Mouse (Mus musculus) frontal cortex, postnatal 10 days (tissue): ENCODE data around the gene Fuom.
A peak's percentile ranks its signal among the peaks of the same experiment; 100 is the strongest.
"Not testable (repeated sequence)": the region's sequence is repeated elsewhere in the genome, so short reads cannot be mapped to it uniquely, and the experiment has no call there.

Experiments
- DNase-seq, 2 experiments: peaks; one replicate each; pipeline ENCODE4 v3.0.0; 2022; ENCODE audit warnings: low spot score in 2 of 2, mixed read lengths in 1 of 2

The Fuom gene

GRCm38 (mm10) chr7:140101993-140102860, at the start of gene Fuom:
TSS of gene Fuom (minus strand) at chr7:140102441.
- peak; percentile 77 for DNase-seq

- no peak for DNase-seq
These were observed 42.3 kb upstream of the Fuom start for GRCm38 (mm10) chr7:140144550-140144949.

DNA sequence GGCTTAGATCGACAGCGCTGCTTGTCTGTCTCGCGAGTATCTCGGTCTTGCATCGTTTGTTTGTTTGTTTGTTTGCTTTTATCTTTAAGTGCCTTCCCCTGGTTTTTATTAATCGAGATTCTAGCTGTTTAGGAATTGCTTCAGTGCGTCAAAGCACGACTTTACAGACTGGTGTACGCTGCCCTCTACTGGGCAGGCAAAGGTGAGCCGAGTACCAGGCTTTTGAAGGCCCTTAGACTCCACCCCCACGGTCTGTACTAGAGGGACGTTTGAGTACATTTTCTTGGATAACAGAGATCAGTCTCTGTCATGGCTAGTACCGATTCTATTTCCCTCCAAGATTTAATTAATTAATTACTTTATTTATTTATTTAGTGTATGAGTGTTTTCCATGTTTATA, 39.1 kb upstream of the Fuom start:
- DNase-seq = peak in 1 of 2 experiments; percentile 41

DNA sequence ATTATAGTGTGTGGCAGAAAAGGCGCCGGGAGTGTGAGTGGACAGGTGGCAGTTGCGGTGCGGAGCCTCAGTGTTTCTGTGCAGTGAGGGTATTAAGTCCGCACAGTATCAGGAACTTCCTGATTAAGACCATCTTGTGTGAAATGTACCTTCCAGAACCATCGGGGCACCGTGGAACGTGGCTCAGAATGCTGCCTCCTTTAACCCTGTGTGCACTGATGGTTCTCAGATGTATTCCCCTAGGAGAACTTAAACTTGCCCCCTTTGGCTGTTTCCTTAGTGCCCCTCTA, 35.7 kb upstream of the Fuom start:
- DNase-seq = no peak

DNA sequence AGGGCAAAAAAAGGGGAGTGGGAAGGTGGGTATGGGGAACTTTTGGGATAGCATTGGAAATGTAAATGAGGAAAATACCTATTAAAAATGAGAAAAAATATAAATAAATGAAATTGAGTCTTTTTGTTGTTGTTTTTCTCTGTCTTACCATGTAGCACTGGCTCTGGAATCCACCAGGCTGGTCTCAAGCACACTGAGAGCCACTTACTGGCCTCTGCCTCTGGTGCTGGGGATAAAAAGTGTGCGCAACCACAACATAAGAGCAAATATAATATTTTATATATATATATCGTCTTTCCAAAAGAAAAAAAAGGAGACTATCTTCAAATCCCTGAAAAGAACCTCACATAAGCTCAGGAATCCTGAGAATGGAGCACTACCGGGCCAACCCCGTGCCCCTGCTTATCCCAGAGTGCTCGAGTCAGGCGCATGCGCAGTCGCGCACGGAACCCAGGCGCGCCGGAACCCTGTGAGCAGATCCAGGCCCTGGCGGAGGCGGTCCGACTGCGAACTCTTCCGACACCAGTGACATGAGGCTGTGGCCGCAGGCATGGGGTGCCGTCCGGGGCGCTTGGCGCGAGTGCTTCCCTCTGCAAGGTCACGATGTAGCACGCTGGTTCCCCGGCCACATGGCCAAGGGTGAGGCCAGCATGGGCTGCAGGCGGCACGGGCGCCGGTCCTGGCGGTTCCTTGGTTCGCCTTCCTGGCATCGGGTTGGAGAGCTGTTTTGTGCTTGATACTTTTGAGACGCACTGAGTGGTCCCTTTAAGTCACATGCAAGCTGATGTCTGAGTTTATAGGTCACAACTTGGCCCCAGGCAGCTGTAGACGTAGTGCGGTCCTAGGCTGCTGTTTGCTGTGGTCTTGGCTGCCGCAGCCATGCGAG, 35.1 kb upstream of the Fuom start, which contains the start of gene Mtg1:
Gene Mtg1, plus strand, starts transcription at position 430 of the 886 bp plus-strand sequence.
- peak; percentile 95 to 97 for DNase-seq

- no peak for DNase-seq
These were observed 33.0 kb upstream of the Fuom start for GRCm38 (mm10) chr7:140135106-140135770.

DNA sequence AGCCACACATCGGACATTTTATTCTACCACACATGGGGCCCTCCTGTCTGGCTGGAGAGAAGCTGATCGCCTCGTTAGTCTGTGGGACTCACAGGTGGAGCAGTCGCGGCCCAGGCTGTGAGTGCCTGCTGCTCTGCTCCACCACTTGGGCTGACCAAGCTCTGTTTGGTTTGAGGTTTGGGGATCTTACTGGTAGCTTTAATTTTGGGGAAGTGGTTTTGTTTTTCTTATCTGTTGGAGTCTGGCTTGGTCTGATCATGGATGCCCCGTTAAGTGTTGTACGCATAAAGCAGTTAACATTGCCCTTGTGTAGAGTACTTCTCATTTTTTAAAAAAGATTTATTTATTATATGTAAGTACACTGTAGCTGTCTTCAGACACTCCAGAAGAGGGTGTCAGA, 31.8 kb upstream of the Fuom start:
- not testable (repeated sequence) for DNase-seq

- DNase-seq = not testable (repeated sequence)
These were observed 29.9 kb upstream of the Fuom start for GRCm38 (mm10) chr7:140132184-140132583.

GRCm38 (mm10) chr7:140127911-140128310, 25.7 kb upstream of the Fuom start:
- DNase-seq = no peak

DNA sequence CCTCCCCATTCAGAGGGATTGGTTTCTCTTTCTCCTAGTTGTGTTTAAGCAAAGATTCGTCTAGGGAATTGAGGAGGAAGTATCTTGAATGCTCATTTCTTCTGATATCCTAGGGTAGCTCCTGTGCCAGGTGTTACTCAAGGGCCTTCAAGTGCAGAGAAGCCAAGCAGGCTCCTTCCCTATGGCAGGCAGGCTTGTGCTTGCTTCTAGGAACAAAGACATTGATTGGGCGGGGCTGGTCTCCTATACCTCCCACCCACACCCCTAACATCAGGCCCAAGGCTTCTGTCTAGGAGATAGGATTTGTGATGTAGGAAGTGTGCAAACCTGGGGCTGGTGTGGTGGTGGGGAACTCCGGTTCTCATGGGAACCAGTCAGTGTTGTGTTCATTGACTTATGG, 24.7 kb upstream of the Fuom start:
- no peak for DNase-seq

GRCm38 (mm10) chr7:140126022-140126350, 23.7 kb upstream of the Fuom start:
- no peak for DNase-seq

- DNase-seq = peak; percentile 85 to 86
These were observed 23.2 kb upstream of the Fuom start for GRCm38 (mm10) chr7:140125278-140126021.

DNA sequence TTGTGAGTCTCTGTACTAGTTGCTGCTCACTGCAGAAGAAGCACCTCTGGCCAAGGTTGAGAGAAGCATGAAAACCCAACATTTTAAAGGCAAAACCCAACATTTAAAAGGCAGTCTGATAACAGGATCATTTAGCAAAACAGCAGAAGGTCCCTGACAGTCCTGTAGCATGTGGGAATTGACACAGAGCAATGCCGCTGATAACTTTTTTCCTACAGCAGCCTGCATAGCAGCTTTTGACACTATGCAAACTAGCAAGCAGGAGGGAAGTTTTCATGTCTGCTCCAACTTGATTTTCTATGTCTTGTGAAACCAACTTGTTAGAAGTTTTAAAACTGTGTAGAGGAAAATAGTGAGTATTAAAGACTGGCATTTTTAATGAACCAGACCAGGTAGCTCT, 22.1 kb upstream of the Fuom start:
- DNase-seq = no peak

GRCm38 (mm10) chr7:140122765-140123164, 20.5 kb upstream of the Fuom start:
- DNase-seq = no peak

- DNase-seq = no peak
These were observed 19.2 kb upstream of the Fuom start for GRCm38 (mm10) chr7:140121338-140121910.

- no peak for DNase-seq
These were observed 18.2 kb upstream of the Fuom start for GRCm38 (mm10) chr7:140120484-140120883.

DNA sequence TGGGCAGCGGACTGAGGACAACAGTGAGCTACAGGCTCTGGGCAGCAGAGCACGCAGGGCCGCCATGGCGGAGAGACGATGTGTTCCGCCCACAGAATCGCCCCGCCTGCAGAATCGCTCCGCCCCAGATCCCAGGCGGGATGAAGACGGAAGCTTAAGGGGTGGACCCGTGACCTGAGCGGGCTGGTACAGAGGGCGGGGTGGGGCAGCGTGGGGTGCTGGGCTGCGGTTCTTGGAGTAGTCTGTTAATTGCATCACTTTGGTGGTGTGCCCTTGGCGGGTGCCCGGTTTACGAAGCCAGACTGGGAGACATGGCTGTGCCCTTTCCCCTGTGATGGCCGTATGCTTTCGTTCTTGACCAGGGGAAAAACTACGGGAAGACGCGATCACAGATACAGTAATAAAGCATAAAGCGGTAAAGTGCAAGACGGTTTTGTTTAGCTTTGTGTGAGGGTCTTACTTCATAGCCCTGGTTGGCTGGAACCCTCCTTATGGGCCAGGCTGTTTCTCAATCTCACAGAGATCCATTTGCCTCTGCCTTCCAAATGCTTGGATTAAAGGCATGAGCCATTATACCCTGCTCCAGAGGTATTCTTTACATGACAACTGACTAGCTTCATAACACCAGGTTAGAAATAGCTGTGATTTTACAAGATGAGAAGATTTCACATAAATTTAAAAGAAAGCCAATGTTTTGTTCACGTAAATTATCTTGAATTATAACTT, 14.3 kb upstream of the Fuom start, which contains the start of gene Echs1:
Gene Echs1, minus strand, starts transcription at position 148 of the 726 bp plus-strand sequence.
- peak; percentile 77 to 83 for DNase-seq

- DNase-seq = peak in 1 of 2 experiments; percentile 18
These were observed 13.5 kb upstream of the Fuom start, which contains the start of gene Paox for GRCm38 (mm10) chr7:140115583-140116328. TSS of gene Paox (plus strand) at chr7:140115799.

DNA sequence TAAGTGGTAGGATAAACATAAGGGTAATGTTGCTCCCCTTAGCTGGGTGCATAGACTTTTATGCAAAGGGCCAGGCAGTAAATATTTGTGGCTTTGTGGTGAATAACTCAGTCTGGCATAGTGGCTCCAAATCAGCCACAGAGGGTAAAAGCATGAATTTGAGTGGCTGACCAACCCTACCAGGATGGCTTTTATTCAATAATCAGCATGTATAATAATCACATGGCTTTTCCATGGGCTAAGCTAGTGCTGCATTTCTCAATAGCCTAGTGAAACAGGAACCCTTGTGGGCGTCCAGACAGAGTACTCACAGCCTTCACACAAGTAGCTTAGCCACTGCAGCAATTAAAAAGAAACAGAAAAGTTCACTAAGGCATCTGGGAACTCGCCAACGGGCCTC, 9.7 kb upstream of the Fuom start:
- no peak for DNase-seq

DNA sequence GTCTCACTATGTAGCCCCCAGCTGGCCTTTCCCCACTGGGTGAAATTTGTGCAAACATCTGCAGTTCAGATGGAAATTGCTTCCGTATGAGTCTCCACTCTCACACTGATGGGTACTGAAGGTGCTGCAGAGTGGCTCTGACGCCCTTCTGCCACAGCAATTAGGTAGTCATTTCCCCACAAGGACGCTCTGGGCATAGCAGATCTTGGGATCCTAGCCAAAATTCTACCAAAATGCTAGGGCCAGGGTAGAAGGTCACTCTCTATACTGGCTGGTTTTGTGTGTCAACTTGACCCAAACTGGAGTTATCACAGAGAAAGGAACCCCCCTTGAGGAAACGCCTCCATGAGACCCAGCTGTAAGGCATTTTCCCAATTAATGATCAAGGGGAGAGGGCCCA, 1.8 kb upstream of the Fuom start:
- no peak for DNase-seq
